Mouse (Mus musculus) neural tube, embryonic 10.5 days (tissue): ENCODE results near the gene 9930104L06Rik.
"Not testable (repeated sequence)": the region's sequence is repeated elsewhere in the genome, so short reads cannot be mapped to it uniquely, and the experiment has no call there.

Experiments used
- DNase-seq: peaks from one replicate; pipeline ENCODE4 v3.0.0-alpha.2; 2017; ENCODE audit warnings: low spot score; ENCODE audit errors: extremely low spot score

The 9930104L06Rik gene

GRCm38 (mm10) chr4:124936613-124937471 lies at the start of gene 9930104L06Rik:
Gene 9930104L06Rik, plus strand, starts transcription at chr4:124937048.
- peak; percentile 91 for DNase-seq

- DNase-seq = no peak
Observed at GRCm38 (mm10) chr4:124888702-124889101, 48.1 kb upstream of the 9930104L06Rik start.

GRCm38 (mm10) chr4:124889935-124890334 lies 46.9 kb upstream of the 9930104L06Rik start:
- no peak for DNase-seq

GRCm38 (mm10) chr4:124890831-124891230 lies 46.0 kb upstream of the 9930104L06Rik start:
- DNase-seq = no peak

GRCm38 (mm10) chr4:124893769-124894168 lies 43.1 kb upstream of the 9930104L06Rik start:
- no peak for DNase-seq

- DNase-seq = peak; percentile 42
Observed at GRCm38 (mm10) chr4:124894508-124895428, 42.1 kb upstream of the 9930104L06Rik start.

- no peak for DNase-seq
Observed at GRCm38 (mm10) chr4:124898428-124898827, 38.4 kb upstream of the 9930104L06Rik start.

GRCm38 (mm10) chr4:124899906-124900305 lies 36.9 kb upstream of the 9930104L06Rik start:
- DNase-seq = no peak

- no peak for DNase-seq
Observed at GRCm38 (mm10) chr4:124905417-124905816, 31.4 kb upstream of the 9930104L06Rik start.

GRCm38 (mm10) chr4:124905971-124906822 lies 30.7 kb upstream of the 9930104L06Rik start:
- DNase-seq = peak; percentile 61

- DNase-seq = no peak
Observed at GRCm38 (mm10) chr4:124928102-124928501, 8.7 kb upstream of the 9930104L06Rik start.

GRCm38 (mm10) chr4:124939211-124939610 lies 2.4 kb downstream of the 9930104L06Rik start, which contains the start of gene Cdca8:
Gene Cdca8, minus strand, starts transcription at chr4:124939311.
- DNase-seq = not testable (repeated sequence)

- DNase-seq = peak; percentile 92
Observed at GRCm38 (mm10) chr4:124943022-124943421, 6.2 kb downstream of the 9930104L06Rik start.

GRCm38 (mm10) chr4:124943781-124944180 lies 6.9 kb downstream of the 9930104L06Rik start:
- no peak for DNase-seq

GRCm38 (mm10) chr4:124944961-124945360 lies 8.1 kb downstream of the 9930104L06Rik start:
- no peak for DNase-seq

GRCm38 (mm10) chr4:124949488-124949887 lies 12.6 kb downstream of the 9930104L06Rik start:
- no peak for DNase-seq

- no peak for DNase-seq
Observed at GRCm38 (mm10) chr4:124950181-124951035, 13.6 kb downstream of the 9930104L06Rik start.

GRCm38 (mm10) chr4:124951036-124951433 lies 14.2 kb downstream of the 9930104L06Rik start:
- DNase-seq = no peak

- no peak for DNase-seq
Observed at GRCm38 (mm10) chr4:124953546-124953945, 16.7 kb downstream of the 9930104L06Rik start.

- DNase-seq = no peak
Observed at GRCm38 (mm10) chr4:124957284-124957683, 20.4 kb downstream of the 9930104L06Rik start.
